Mouse (Mus musculus): ENCODE measurements around the gene Slc6a20b.

Slc6a20b gene

DNA sequence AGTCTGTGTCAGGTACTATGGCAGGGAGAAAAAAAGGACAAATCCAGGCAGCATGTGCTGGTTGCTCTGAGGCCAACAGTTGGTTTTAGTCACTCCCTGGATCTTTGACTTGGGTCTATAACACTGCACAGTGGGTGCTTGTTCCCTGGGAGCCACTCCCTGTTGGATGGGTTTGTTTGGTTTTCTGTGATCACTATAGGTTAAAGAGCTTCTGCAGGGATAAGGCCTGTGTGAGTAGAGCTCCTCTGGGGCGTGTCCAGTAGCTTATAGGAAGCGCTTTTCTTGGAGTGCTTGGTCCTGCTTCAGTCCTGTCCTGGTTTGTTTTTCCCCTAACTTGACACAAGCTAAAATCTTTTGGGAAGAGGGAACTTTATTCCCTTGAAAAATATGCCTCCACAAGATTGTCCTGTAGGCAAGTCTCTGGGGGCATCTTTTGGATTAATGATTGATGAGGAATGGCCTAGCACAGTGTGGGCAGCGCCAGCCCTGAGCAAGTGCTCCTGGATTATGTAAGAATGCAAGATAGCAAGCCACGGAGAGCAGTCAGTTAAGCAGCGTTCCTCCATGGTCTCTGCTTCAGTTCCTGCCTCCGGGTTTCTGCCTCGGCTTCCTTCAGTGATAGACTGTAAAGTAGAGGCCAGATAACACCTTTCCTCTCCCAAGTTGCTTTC lies 43.0 kb downstream of the Slc6a20b start:
- no peak for DNase-seq (ENCODE audit: low spot score)

DNA sequence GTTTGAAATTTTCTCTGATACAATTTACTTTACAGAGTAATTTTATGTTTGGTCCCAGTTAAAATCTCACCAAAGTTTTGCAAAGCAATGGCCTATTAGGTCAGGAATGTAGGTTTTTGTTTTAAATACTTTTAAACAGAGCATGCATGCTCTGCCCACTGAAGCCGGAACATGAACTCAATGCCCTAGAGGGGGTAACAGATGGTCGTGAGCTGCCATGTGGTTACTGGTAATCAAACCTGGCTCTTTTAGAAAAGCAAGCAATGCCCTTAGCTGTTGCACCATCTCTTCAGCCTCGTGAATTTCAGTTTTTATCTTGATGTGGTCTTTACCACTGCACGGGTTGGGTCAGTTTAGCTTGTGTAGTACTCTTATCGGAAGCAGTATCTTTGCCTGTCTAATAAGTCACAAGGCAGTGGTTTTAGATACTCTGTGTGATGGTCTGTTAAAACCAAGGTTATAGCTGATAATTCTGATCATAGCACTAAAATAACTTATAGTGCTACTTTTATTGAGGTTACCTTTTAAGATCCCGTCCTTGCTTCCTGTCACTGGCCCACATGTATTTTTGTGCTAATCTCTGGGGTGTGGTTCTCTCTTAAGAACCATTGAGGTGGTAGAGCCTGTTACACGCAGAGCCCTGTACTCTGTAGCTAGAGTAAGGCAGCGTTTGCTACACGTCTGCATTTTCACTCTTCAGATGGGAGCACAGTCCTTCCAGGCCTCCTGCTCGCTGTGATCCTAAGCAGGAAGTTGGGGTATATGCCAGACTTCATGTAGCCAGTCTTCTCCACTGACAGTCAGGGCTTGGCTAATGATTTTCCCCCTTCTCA lies 54.8 kb downstream of the Slc6a20b start:
- DNase-seq (ENCODE audit: low spot score) = no peak

DNA sequence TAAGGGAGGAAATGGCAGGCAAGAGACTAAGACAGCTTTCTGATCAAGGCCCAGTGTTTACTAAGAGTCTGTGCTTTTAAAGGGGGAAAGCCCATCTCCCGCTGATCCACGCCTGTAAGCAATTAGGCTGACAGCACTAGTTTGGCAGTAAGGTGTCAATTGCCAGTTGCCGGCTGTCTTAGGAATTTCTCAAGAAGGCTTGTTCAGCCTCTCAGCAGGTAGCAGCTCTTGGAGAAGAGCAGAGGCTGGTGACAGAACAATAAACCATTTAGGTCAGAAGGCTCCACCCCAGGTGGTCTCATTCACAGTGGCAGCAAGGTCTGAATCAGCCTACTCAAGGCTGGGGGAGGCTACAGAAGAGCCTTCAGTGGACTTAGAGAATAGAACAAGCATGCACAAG lies 77.8 kb downstream of the Slc6a20b start:
- DNase-seq (ENCODE audit: low spot score) = no peak
